Mouse (Mus musculus) kidney, adult 8-10 months (tissue): Measurements from ENCODE around the gene Nlrp1a.

Experiments used
- DNase-seq, 2 experiments: peaks; one replicate each; pipeline ENCODE4 v3.0.0; 2022

Nlrp1a gene

DNA sequence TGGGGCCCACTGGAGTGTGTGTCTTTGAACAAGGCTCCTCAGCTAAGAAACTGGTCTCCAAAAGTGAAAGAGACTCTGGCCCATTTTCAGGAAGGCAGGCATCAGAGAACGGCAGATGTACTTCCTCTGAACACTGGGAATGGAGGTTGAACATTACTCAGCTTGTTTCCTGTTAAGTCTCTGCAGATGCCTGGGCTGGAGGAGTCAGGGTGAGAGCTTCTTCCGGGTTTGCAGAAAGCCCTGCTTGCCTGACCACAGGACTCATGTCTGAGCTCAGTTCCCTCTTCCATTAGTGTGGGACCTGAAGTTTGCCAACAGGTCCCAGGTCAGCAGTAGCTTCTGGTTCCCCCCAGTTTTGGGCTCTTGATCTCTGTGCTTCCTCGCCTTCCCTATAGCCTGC lies at the start of gene Nlrp1a:
Gene Nlrp1a, minus strand, starts transcription at position 44 of the 400 bp plus-strand sequence.
- DNase-seq, result peak in 1 of 2 experiments; percentile 5

DNA sequence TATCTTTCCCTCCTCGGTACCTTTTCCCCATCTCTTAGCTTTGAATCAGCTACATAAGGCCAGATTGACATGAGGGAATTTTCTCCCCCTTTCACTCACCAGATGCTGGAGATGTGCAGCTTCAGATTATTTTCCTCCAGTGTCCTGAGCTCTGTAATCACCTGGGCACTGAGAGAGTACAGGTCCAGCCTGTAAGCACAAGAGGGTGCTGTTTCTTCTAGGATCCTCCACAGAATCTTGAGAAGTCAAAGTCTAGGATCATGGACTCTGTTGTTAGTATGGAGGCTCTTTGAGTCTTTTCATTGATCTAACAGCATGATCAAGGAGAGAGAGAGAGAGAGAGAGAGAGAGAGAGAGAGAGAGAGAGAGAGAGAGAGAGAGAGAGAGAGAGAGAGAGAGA lies 25.1 kb upstream of the Nlrp1a start:
- no peak for DNase-seq

DNA sequence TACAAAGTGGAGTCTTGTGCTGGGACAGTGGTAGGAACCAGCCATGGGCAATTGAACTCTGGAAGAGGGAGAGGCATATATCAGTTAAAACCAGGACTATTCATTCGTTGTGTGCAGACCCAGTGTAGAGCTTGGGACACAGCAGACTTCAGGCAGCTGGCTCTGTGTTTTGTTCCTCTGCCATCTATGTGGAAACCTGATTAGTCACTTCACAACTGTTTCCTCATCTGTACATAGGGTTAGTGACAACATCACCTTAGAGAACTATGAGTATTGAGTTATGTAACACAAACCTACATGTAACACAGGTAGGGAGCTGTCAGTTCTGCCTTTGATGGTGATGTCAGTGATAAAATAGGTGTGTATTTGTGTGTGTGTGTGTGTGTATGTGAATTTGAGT lies 19.6 kb upstream of the Nlrp1a start:
- no peak for DNase-seq

DNA sequence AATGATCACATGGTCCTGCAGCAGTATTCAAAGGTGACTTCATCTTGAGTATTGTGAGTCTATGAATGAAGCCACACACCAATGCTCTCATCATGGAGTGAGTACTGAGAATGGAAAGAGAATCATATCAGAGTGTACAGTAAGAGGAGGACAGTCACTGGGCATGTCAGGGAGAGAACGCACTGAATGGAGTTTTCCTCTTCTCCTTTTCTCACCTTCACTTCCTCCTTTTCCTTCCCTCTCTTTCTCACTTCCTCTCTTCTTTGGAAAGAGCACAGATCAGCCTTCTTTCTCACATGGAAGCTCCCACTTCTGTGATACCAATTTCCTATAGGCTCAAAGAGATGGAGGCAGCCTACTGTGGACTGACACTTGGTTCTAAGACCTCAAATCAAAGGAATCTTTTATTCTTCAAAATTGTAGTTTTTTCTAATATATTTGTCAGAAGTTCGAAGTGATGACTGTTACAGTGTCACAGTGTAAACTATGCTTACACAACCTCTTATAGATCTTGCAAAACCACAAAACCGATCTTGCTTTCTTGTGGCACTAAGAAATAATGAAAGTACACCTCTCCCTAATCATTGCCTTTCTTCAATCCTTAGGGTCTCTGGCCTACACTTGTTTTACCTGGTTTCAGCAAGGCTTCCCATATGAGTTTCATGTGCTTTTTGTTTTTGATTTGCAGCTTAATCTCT lies 15.1 kb upstream of the Nlrp1a start:
- DNase-seq, result no peak

DNA sequence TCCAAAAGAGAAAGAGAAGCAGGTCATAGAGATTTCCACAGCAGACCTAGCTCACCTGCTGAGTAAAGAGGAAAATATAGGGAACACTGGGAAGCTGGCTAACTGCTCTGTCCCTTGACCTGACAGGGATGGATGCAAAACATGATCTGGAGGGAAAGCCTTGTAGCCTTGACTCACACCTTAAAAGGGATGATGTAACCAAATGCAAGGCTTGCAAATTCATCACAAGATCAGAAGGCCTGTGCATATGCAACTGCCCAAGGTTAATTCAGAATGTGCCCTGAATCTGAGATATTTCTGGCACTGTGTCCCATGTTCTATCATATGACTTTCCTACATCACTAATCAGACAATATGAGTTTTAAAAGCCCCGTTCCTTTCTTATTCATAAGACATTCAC lies 10.8 kb upstream of the Nlrp1a start:
- DNase-seq, result no peak

DNA sequence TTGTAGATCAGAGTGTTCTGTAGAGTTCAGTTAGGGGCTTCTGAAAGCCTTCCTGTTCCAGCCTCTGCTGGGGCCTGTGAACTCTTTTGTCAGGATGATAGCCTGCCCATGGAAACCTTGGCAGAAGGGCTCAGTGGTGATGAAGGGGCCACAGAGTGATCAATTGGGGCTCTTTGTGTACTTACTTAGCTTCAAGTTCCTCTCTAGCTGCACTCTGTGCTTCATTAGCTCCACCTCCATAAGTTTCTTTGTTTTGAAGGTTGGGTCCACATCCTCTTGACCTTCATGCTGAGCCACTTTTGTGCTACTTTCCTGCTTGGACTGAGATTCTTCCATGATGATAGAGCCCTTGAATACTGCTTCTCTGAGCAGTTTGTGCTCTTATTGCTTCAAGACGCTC lies 2.5 kb downstream of the Nlrp1a start:
- DNase-seq, result peak in 1 of 2 experiments; percentile 7

DNA sequence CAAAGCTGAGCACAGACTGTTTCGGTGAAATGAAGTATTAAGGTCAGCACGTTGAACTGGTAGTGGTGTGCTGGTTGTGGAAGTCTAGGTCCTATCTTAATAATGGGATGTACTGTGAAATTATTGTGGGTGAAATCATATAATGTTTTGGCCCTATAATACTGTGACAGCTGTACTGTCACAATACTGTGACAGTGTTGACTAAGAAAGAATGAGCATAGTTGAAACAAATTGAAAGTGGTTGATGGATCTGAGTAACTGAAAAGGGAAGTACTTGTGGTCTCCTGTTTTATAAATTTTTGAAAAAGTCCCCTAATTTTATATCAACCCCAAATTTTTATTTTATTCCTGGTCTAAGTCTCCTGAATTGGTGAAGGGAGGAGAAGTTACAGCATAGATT lies 37.4 kb downstream of the Nlrp1a start:
- no peak for DNase-seq

DNA sequence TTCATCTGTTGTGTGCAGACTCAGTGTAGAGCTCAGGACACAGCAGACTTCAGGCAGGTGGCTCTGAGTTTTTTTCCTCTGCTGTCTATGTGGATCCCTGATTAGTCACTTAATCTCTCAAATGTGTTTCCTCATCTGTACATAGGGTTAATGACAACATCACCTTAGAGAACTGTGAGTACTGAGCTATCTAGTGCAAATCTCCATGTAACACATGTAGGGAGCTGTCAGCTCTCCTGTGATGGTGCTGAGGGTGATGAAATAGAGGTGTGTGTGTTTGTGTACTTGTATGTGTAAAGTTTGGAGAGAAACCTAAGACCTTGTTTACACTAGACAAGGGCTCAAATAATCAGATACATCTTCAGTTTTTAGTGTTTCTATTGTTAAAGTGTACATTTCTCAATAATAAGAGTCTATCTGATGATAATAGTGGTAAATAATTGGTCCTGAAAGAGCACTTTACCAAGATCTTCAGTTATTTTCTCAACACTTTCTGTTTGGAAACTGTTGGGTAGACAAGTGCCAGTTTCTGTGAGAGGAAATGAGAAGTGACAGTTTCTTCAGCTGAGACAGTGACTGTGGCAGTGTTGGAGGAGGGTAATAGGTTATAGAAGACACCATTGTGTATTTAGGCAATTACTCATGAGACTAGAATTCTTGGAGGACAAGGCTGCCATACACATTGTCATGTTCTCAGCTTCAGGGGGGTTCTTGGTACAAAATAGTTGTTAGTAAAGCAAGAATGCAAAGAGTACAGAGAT lies 38.1 kb downstream of the Nlrp1a start:
- no peak for DNase-seq

DNA sequence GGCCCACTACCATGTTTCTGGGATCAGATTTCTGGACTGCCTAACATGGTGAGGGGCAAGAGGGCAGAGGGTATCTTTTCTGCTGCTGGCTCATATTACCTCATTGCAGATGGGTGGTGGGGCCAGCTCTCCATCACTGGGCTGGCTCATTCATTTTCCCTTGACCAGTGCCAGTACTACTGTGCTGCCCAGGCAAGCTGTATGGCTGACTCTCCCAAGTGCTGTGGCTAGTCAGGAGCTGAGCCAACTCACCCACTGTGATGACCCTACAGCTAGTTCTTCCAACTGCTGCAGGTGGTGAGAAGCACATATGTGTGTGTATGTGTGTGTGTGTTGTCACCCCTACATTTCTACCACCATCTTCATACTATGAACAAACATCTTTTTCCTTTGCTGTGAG lies 40.6 kb downstream of the Nlrp1a start:
- no peak for DNase-seq

DNA sequence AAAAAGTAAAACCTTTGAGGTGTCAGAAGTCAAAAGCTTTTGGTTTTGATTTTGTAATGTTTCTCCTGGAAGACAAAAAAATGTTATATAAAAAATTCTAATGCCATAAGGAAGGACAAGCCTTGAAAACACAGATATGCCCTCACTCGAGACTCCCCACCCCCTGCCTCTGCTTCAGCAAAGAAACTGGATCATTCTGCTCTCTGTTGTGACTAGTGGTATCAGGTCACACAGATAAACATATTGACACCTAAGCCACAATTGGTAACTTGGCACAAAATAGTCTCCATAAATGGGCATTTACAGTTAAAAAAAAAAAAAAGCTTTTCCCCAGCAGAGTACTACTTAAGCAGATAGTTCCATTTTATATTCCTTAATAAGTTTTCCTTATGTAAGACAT lies 68.2 kb downstream of the Nlrp1a start:
- no peak for DNase-seq

DNA sequence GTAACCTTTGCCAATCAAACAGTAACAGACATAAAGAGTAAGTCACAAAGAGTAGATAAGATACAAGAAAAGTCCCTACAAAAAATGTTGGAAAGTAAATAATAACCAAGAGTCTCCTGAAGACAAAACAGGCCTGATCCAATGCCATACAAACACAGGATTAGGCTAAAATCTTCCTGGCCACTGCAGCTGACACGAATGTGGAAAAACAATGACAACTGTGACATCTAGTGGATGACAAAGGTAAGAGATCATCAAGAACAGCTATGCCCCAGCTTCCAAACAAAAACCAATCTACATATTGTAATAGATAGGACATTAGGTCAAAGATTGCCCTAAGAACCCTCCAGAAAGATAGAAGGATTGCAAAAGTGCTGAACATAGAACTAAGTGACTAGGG lies 92.0 kb downstream of the Nlrp1a start:
- peak in 1 of 2 experiments; percentile 4 for DNase-seq
